ENCODE assay signal across 25 mouse cellular contexts in genomic region chr14:73336316-73337080, GRCm38 (mm10).
"Had no signal": no experiment of that assay in that cellular context is flagged by ENCODE, and none has a peak within 500 bp of the region (broad histone marks: within the 10 kb centered on the region; RNA-seq: fewer than 3 reads in every experiment).

No protein-coding gene starts in this region.

- H3K9me3 ChIP-seq: limb, embryonic 12.5 days; limb, embryonic 15.5 days; liver, embryonic 12.5 days; liver, embryonic 15.5 days; lung, embryonic 15.5 days; midbrain, embryonic 12.5 days; neural tube, embryonic 13.5 days had no signal

- H3K27ac ChIP-seq: left cerebral cortex, adult 2 months; limb, embryonic 12.5 days; limb, embryonic 15.5 days; liver, embryonic 12.5 days; liver, embryonic 15.5 days; lung, embryonic 15.5 days; midbrain, embryonic 12.5 days; neural tube, embryonic 13.5 days; stomach, postnatal 0 days had no signal

- H3K4me3 ChIP-seq: left cerebral cortex, adult 2 months; limb, embryonic 12.5 days; limb, embryonic 15.5 days; liver, embryonic 12.5 days; liver, embryonic 15.5 days; lung, embryonic 15.5 days; midbrain, embryonic 12.5 days; myocyte; neural tube, embryonic 13.5 days had no signal

- ATAC-seq: intestine, embryonic 16.5 days; liver, embryonic 12.5 days; midbrain, embryonic 16.5 days had no signal

- H3K9ac ChIP-seq: limb, embryonic 12.5 days; limb, embryonic 15.5 days; liver, embryonic 12.5 days; liver, embryonic 15.5 days; lung, embryonic 15.5 days; midbrain, embryonic 12.5 days; neural tube, embryonic 13.5 days had no signal

- H3K36me3 ChIP-seq: limb, embryonic 12.5 days; limb, embryonic 15.5 days; liver, embryonic 12.5 days; liver, embryonic 15.5 days; lung, embryonic 15.5 days; midbrain, embryonic 12.5 days; neural tube, embryonic 13.5 days had no signal

- H3K4me2 ChIP-seq: limb, embryonic 12.5 days; limb, embryonic 15.5 days; liver, embryonic 12.5 days; liver, embryonic 15.5 days; lung, embryonic 15.5 days; midbrain, embryonic 12.5 days; neural tube, embryonic 13.5 days had no signal

- H3K27me3 ChIP-seq: limb, embryonic 12.5 days; limb, embryonic 15.5 days; liver, embryonic 15.5 days; lung, embryonic 15.5 days; midbrain, embryonic 12.5 days; neural tube, embryonic 13.5 days had no signal

- DNase-seq: kidney, adult 18-20 months; kidney, adult 9 months; kidney, postnatal 14 days; kidney, postnatal 4 days; layer of hippocampus, postnatal 36 days; left cerebral cortex, postnatal 4 days; lung, adult 18-20 months; lung, postnatal 10 days; lung, postnatal 36 days; retina, postnatal 1 day; right cerebral cortex, postnatal 25 days; spleen, adult 18-20 months; thymus, postnatal 25 days had no signal

- H3K4me1 ChIP-seq: limb, embryonic 12.5 days; limb, embryonic 15.5 days; lung, embryonic 15.5 days; midbrain, embryonic 12.5 days; neural tube, embryonic 13.5 days had no signal
